Comparison of ENCODE assay signal across 1 mouse cellular context in genomic region chr2:167939204-167939603, GRCm38 (mm10).
TF ChIP-seq lines count a peak whose summit lies in the region.

No protein-coding gene starts in this region.

TF ChIP-seq in CH12.LX, 34 proteins besides CTCF, POLR2A, EP300 and RAD21 (continued from another document):
- TF ChIP-seq POLR2AphosphoS2 (IDR thresholded peaks at IDR 0.05; ENCODE audit: low read depth, low read length) (no peak), JUND (conservative IDR thresholded peaks at IDR 0.05; ENCODE audit: low read depth, low read length) (no peak), ZC3H11A (IDR thresholded peaks at IDR 0.05; ENCODE audit: low read depth, low read length) (no peak), USF1 (IDR thresholded peaks at IDR 0.05; ENCODE audit: low read depth, low read length) (no peak), ZMIZ1 (IDR thresholded peaks at IDR 0.05; ENCODE audit: low read depth, low read length) (no peak)
